Mouse (Mus musculus) erythroblast, embryonic 14.5 days (primary cell): ENCODE data around the gene Mnd1. TPM values are rescaled to one million over a fixed set of nuclear protein-coding genes. Genes with fewer than 3 reads are reported as not detected.
A peak's percentile ranks its signal among the peaks of the same experiment; 100 is the strongest.

Source experiments
- H3K27me3 ChIP-seq: 2 replicates; pipeline ENCODE4 v1.6.1; 2012; ENCODE audit warnings: inconsistent platforms; ENCODE audit not compliant: control insufficient read depth
- H3K36me3 ChIP-seq: 2 replicates; pipeline ENCODE4 v1.6.1; 2012; ENCODE audit warnings: mild to moderate bottlenecking, inconsistent platforms; ENCODE audit not compliant: control insufficient read depth
- H3K4me1 ChIP-seq: 2 replicates; pipeline ENCODE4 v1.6.1; 2012; ENCODE audit warnings: inconsistent platforms; ENCODE audit not compliant: control insufficient read depth
- H3K4me3 ChIP-seq: replicated peaks from 2 replicates; pipeline ENCODE3; 2012; ENCODE audit warnings: moderate library complexity, mild to moderate bottlenecking, inconsistent platforms
- H3K9me3 ChIP-seq: 2 replicates; pipeline ENCODE4 v1.6.1; 2012; ENCODE audit warnings: low read length, inconsistent platforms, mixed read lengths; ENCODE audit not compliant: control insufficient read depth
- GATA1 ChIP-seq: IDR thresholded peaks from 2 replicates; pipeline ENCODE4 v1.6.1; 2012; ENCODE audit warnings: low read length, inconsistent platforms, mixed read lengths
- TAL1 ChIP-seq: IDR thresholded peaks from 3 replicates; pipeline ENCODE4 v1.6.1; 2012; ENCODE audit warnings: low read length, inconsistent platforms, mixed read lengths
- polyA plus RNA-seq: library from polyadenylated mRNA; stranded (reverse); fragments of >175 nt; gene quantifications from 2 replicates; pipeline ENCODE4 v1.2.3, GENCODE M21; 2012

Mnd1 gene
- polyA plus RNA-seq, 1 experiment: 0.16 TPM

DNA sequence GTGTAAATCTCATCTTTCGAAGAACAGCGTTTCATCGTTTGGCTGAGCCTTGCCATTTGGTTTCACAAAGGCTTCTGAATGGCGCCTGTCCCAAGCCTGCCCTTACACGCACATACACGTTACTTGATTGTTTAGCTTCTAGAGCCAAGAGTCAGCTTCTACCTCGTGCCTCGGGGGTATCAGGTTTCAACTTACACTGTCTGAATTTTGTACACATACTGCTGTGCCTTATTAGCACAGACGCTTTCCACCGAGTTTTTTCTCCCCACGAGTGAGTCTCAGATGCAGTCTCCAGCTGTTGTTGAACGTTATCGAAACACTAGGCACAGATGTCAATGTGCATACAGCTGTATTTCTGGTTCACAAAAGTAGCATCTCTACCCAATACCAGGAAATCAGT lies 96.3 kb downstream of the Mnd1 start:
- no peak for TF ChIP-seq GATA1
- TF ChIP-seq TAL1: no peak
- no peaks in the 10 kb centered on the region for H3K4me1 ChIP-seq
- H3K4me3 ChIP-seq: no peak overlapping the region
- H3K9me3 ChIP-seq: peaks cover 5% of the 10 kb centered on the region; the same call in 1 of the 2 replicates
- peaks cover 2% of the 10 kb centered on the region; the same call in 1 of the 2 replicates for H3K27me3 ChIP-seq
- no peaks in the 10 kb centered on the region for H3K36me3 ChIP-seq

DNA sequence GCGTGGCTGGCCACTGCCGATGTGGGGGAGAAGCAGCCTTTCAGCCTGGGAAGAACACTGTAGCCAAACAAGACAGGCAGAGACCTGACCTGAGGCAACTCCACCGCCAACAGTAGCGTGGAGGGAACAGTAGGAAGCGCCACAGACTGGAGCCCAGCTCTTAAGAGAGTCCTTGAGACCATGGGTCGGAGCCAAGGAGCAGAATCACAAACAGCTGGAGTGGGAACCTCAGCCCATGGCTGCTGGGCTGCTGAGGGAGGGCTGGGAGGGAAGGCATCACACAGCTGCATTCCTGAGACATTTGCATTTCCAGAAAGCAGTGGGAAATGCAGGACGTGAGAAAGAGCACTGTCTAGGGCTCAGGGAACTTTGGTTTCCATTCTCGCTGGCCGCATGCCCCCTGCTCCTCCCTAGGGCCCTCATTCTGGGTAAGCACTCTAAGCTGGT lies 106.8 kb downstream of the Mnd1 start:
- no peak overlapping the region for H3K4me3 ChIP-seq
- no peaks in the 10 kb centered on the region for H3K36me3 ChIP-seq
- peaks cover 12% of the 10 kb centered on the region for H3K4me1 ChIP-seq
- H3K9me3 ChIP-seq: no peaks in the 10 kb centered on the region
- peaks cover 4% of the 10 kb centered on the region; the same call in 1 of the 2 replicates for H3K27me3 ChIP-seq
- no peak for TF ChIP-seq TAL1
- no peak for TF ChIP-seq GATA1

DNA sequence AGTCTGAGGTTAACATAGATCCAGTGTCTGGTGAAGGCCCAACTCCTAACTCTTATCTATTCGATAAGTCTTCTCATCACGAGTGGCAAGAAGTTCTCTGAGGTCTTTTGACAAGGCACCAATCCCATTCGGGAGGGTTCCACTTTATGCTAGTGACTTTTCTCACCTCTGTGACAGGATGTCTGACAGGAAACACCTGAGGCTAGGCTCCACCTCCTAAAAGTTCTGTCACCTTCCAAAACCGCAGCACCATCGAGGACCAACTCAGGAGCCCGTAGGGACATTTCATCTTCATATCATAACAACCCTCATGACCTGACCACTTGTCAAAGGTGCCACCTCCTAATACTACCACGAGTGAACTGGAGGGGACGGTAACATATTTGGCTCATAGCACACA lies 109.4 kb downstream of the Mnd1 start:
- Histone ChIP-seq H3K36me3 (peaks cover 2% of the 10 kb centered on the region), H3K27me3 (peaks cover 4% of the 10 kb centered on the region; the same call in 1 of the 2 replicates), H3K4me1 (peaks cover 32% of the 10 kb centered on the region), H3K9me3 (no peaks in the 10 kb centered on the region), H3K4me3 (no peak overlapping the region)
- TF ChIP-seq TAL1 (no peak), GATA1 (no peak)

DNA sequence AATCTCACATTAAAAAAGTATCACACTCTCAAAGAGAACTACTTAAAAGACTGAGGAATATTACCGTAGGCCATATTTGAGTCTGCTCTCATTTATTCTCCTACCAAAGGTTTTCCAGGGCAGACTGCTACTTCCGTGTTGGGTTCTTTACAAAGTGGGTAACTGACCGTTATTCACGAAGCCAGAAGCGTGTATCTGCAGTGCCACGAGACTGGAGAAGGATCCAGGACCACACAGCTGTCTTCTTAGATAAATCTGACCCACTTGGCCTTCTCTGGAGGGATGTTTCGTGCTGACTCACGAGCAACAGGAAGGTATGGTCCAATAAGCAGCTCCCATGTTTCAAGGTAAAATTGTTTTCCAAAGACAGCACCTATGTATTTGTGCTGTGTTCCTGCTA lies 113.8 kb downstream of the Mnd1 start:
- Histone ChIP-seq H3K36me3 (peaks cover 15% of the 10 kb centered on the region), H3K4me1 (peaks cover 66% of the 10 kb centered on the region), H3K9me3 (no peaks in the 10 kb centered on the region), H3K4me3 (peak overlapping the region; percentile 82), H3K27me3 (no peaks in the 10 kb centered on the region)
- TF ChIP-seq GATA1 (peak; percentile 58; the same call in 1 of the 2 replicates), TAL1 (peak; percentile 88)

DNA sequence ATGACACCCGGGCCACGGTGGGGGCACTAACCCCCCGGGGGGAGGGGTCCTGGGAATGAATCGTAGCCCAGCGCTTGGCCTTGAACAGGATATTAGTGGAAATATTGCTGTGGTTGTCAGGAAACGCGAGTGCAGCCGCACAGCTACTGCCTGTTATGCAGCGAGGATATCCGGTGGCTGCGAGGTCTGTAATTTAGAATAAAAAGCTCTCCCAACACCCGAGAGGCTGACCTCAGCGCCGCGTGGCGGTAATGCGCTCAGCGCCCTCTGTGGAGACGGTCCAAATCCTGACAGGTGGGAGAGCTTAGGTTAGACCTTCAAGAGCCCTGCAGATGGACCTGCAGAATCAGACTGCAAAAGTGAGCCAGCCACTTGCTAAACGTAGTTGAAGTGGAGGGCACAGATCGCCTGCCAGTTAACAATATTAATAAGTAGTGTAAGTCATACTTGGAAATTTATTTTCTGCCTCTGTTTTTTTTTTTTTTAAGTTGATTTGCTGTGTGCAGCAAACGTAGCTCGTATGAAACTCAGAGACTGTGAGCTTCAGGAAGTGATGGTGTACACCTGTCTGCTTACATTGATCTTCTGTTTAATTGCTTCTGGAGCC lies 115.0 kb downstream of the Mnd1 start:
- Histone ChIP-seq H3K27me3 (no peaks in the 10 kb centered on the region), H3K9me3 (no peaks in the 10 kb centered on the region), H3K36me3 (peaks cover 15% of the 10 kb centered on the region), H3K4me1 (peaks cover 70% of the 10 kb centered on the region), H3K4me3 (peak overlapping the region; percentile 82)
- TF ChIP-seq TAL1 (no peak), GATA1 (no peak)

DNA sequence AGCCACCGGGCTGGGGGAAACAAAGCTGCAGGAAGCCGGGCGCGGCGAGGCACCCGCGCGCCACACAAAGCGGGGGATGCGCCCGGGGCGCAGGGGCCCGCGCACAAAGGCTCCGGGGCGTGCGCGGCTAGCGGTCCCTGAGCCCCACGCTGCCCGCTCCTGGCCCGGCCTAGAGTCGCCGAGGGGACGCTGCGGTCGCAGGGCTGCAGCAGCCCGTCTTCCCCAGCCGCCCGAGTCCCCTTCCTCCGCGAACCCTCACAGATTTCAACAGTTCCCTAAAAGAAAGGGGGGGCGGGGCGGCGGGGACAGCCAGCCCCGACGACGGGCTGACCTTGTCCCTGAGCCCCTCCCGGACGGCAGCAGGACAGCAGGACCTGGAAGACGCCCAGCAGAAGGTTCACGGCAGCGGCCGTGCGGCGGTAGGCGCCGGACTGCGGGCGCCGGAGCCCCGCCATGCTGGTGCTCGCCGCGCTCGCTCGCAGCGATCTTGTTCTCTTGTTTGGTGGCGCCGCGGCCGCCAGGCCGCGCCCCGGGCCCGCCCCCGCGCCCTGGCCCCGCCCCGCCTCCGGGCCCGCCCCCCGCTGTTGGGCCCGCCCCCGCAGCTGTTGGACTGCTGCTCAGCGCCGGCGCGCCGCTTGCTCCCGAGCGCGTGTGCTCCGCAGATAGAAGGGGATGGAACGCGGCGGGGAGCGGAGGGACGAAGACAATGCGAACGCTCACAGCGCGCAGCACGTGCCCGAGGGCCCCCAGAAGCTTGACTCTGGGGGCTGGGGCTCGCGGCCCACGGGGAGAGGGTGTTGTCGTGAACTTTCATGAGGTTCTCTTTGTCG lies 115.7 kb downstream of the Mnd1 start, which contains the start of gene Tmem131l:
Gene Tmem131l, minus strand, starts transcription at position 530 of the 830 bp plus-strand sequence.
- Histone ChIP-seq H3K27me3 (no peaks in the 10 kb centered on the region), H3K36me3 (peaks cover 20% of the 10 kb centered on the region), H3K4me1 (peaks cover 77% of the 10 kb centered on the region), H3K9me3 (no peaks in the 10 kb centered on the region), H3K4me3 (peak within 1 kb of the TSS; percentile 82)
- TF ChIP-seq GATA1 (no peak), TAL1 (peak; percentile 53)

DNA sequence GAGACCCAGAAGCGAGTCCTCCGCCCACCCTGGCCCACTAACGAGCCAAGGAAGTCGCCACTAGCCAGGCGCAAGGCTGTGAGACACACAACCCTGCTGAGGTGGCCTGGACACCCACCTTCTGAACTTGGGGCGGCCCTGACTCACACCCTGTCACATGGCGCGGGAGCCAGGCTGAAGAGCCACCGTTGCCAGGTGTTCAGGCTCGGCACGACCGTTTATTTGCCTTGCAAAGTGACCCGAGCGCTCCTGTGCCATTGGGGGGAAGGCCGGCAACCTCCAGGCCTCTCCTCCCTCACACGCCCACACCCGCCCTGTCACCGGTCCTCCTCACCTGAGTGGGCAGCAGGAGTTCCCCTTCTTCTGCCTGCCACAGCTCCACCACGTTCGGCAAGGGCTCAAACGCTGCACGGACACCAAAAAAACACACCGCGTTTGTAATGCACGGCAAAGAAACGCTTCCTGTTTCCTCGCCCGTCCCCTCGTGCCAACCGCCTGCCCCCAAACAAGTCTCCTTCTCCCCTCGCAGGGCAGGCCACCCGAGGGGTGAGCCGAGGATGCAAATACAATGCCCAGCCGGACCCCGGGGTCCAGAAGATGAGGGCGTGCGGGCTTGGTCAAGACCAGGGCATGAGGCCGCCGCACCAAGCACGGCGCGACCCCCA lies 116.5 kb downstream of the Mnd1 start:
- H3K36me3 ChIP-seq: peaks cover 28% of the 10 kb centered on the region
- no peak for TF ChIP-seq TAL1
- no peak for TF ChIP-seq GATA1
- peaks cover 85% of the 10 kb centered on the region for H3K4me1 ChIP-seq

DNA sequence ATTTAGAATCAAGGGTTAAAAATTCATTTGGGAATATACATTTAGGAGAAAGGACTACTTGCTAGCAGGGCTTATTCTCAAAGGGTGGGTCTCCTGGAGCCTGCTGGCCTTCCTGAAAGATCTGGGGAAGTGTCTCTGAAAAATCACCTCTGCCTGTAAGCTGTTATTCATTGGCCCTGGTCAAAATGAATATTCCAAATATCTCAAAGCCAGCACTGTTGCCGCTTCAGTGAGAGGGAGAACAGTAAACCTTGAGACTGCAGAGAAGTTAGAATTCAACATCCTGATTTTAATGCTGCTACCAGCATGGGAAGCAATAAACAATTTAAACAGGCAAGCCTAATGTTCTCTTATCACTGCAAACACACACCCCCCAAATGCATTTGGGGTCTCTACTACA lies 117.5 kb downstream of the Mnd1 start:
- peak overlapping the region; percentile 82 for H3K4me3 ChIP-seq
- H3K9me3 ChIP-seq: no peaks in the 10 kb centered on the region
- peaks cover 92% of the 10 kb centered on the region for H3K4me1 ChIP-seq
- peaks cover 37% of the 10 kb centered on the region for H3K36me3 ChIP-seq
- TF ChIP-seq GATA1 (no peak), TAL1 (no peak)
- H3K27me3 ChIP-seq: no peaks in the 10 kb centered on the region

More for the DNA sequence above, 116.5 kb downstream of the Mnd1 start:
- Histone ChIP-seq H3K4me3 (peak overlapping the region; percentile 82), H3K9me3 (no peaks in the 10 kb centered on the region), H3K27me3 (no peaks in the 10 kb centered on the region)

Other genes starting within 250 kb of the Mnd1 start
- gene Tmem131l, start 115.6 kb downstream of the Mnd1 start, polyA plus RNA-seq: 9.3 and 10.8 TPM in 2 replicates
- gene Gm6525, start 18.3 kb upstream of the Mnd1 start, polyA plus RNA-seq: not detected in 2 replicates
- 0.02 TPM in 1 of 2 replicates, not detected in the other for gene Trim2, start 151.1 kb upstream of the Mnd1 start, polyA plus RNA-seq